Mouse (Mus musculus) urinary bladder, postnatal 25 days (tissue): ENCODE results near the gene Spag8.
A peak's percentile ranks its signal among the peaks of the same experiment; 100 is the strongest.

Source experiments
- DNase-seq: peaks from one replicate; pipeline ENCODE4 v3.0.0; 2022; ENCODE audit warnings: low spot score

Gene Spag8

GRCm38 (mm10) chr4:43653161-43654015 is at the start of gene Spag8:
Gene Spag8, minus strand, starts transcription at chr4:43653594.
- DNase-seq: no peak

- DNase-seq: no peak
These were observed 47.3 kb upstream of the Spag8 start, which contains the start of gene Olfr70 for GRCm38 (mm10) chr4:43700707-43701106. Gene Olfr70, minus strand, starts transcription at chr4:43700807.

- DNase-seq: no peak
These were observed 43.2 kb upstream of the Spag8 start for GRCm38 (mm10) chr4:43696561-43696960.

GRCm38 (mm10) chr4:43695249-43695671 is 41.9 kb upstream of the Spag8 start:
- DNase-seq: peak; percentile 50

GRCm38 (mm10) chr4:43694439-43695248 is 41.2 kb upstream of the Spag8 start:
- no peak for DNase-seq

GRCm38 (mm10) chr4:43693806-43694241 is 40.4 kb upstream of the Spag8 start:
- peak; percentile 45 for DNase-seq

GRCm38 (mm10) chr4:43691026-43691425 is 37.6 kb upstream of the Spag8 start:
- DNase-seq: no peak

GRCm38 (mm10) chr4:43690021-43690420 is 36.6 kb upstream of the Spag8 start:
- no peak for DNase-seq

- no peak for DNase-seq
These were observed 26.1 kb upstream of the Spag8 start for GRCm38 (mm10) chr4:43679416-43680043.

- DNase-seq: no peak
These were observed 25.1 kb upstream of the Spag8 start for GRCm38 (mm10) chr4:43678541-43678940.

- no peak for DNase-seq
These were observed 22.2 kb upstream of the Spag8 start for GRCm38 (mm10) chr4:43675608-43676007.

GRCm38 (mm10) chr4:43674974-43675373 is 21.6 kb upstream of the Spag8 start:
- DNase-seq: no peak

- no peak for DNase-seq
These were observed 20.3 kb upstream of the Spag8 start for GRCm38 (mm10) chr4:43673703-43674102.

GRCm38 (mm10) chr4:43672070-43672469 is 18.7 kb upstream of the Spag8 start:
- DNase-seq: peak; percentile 91

GRCm38 (mm10) chr4:43669428-43669794 is 16.0 kb upstream of the Spag8 start:
- DNase-seq: no peak

- DNase-seq: peak; percentile 83
These were observed 15.5 kb upstream of the Spag8 start, which contains the start of the genes Tmem8b and Fam221b for GRCm38 (mm10) chr4:43668782-43669427. Gene Tmem8b, plus strand, starts transcription at chr4:43668971. Gene Fam221b, minus strand, starts transcription at chr4:43669145.

- no peak for DNase-seq
These were observed 13.0 kb upstream of the Spag8 start for GRCm38 (mm10) chr4:43666412-43666811.

- no peak for DNase-seq
These were observed 3.8 kb upstream of the Spag8 start for GRCm38 (mm10) chr4:43657146-43657545.

- DNase-seq: peak; percentile 83
These were observed 3.1 kb upstream of the Spag8 start, which contains the start of gene Hint2 for GRCm38 (mm10) chr4:43656339-43657109. Gene Hint2, minus strand, starts transcription at chr4:43656466.

GRCm38 (mm10) chr4:43655656-43656338 is 2.4 kb upstream of the Spag8 start:
- DNase-seq: no peak
